ENCODE assay signal across 8 mouse cellular contexts in the genomic region with DNA sequence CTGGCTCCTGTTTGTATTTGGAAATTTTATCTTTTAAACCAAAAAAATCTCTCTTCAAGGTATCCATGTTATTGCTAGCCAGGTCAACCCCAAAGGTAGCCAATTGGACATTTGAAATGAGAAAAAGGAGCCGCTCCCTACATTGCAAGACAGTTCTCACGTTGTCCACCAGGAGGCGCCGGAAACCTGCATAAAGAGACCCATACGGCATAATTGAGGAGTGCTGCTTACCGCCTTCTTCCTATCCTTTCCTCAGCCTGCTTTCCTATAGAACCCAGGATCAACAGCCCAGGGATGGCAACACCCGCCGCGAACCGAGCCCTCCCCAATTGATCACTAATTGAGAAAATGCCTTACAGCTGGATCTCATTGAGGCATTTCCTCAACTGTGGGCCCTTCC. TPM values are rescaled to one million over a fixed set of nuclear protein-coding genes. Genes with fewer than 3 reads are reported as not detected.
DNase-seq lines count a peak whose midpoint lies in the region; ATAC-seq and TF ChIP-seq lines count a peak whose summit lies in the region.

No protein-coding gene starts in this region.

- no peaks in the 10 kb centered on the region for H3K9me3 ChIP-seq in heart, embryonic 10.5 days
- H3K9me3 ChIP-seq in lung, postnatal 0 days (ENCODE audit: low read length): no peaks in the 10 kb centered on the region

- TF ChIP-seq EP300 in lung, postnatal 0 days (IDR thresholded peaks at IDR 0.05): 0 out of 2 replicates have a peak, but pooled peaks have one; percentile 14

- DNase-seq in MEL-GATA-1-ER (ENCODE audit: extremely low read depth, low read depth): peak; percentile 65
- DNase-seq in brain, embryonic 14.5 days (ENCODE audit: low read depth): peak; percentile 87
- DNase-seq in heart, embryonic 10.5 days (ENCODE audit: low spot score): peak; percentile 91
- DNase-seq in layer of hippocampus, adult 11-12 months (ENCODE audit: low spot score): peak; percentile 91
- peak; percentile 86 for DNase-seq in lung, postnatal 0 days (ENCODE audit: low spot score)
- peak; percentile 86 for DNase-seq in right cerebral cortex, postnatal 14 days
- peak; percentile 88 for DNase-seq in urinary bladder, postnatal 25 days (ENCODE audit: low spot score)

- no peak; the same call in 1 of the 2 replicates for ATAC-seq in lung, postnatal 0 days

- peaks cover 4% of the 10 kb centered on the region; the same call in 1 of the 2 replicates for H3K27me3 ChIP-seq in heart, embryonic 10.5 days (ENCODE audit: insufficient read depth, poor library complexity, severe bottlenecking)
- no peaks in the 10 kb centered on the region for H3K27me3 ChIP-seq in lung, postnatal 0 days (replicated peaks; ENCODE audit: insufficient read depth, low read length)

- no peaks in the 10 kb centered on the region for H3K4me1 ChIP-seq in embryonic fibroblast, embryonic 13.5 days (ENCODE audit: control insufficient read depth, insufficient read depth, low read length)
- H3K4me1 ChIP-seq in heart, embryonic 10.5 days: peaks cover 16% of the 10 kb centered on the region
- H3K4me1 ChIP-seq in lung, postnatal 0 days (ENCODE audit: insufficient read depth, low read depth, low read length): peaks cover 4% of the 10 kb centered on the region; the same call in 1 of the 2 replicates

- no peak overlapping the region for H3K4me3 ChIP-seq in embryonic fibroblast, embryonic 13.5 days (ENCODE audit: insufficient read depth, low read length)
- peak overlapping the region; percentile 12; the same call in 1 of the 2 replicates for H3K4me3 ChIP-seq in heart, embryonic 10.5 days
- H3K4me3 ChIP-seq in lung, postnatal 0 days (ENCODE audit: low read depth, low read length): no peak overlapping the region

- H3K27ac ChIP-seq in embryonic fibroblast, embryonic 13.5 days (ENCODE audit: insufficient read depth, low read length): no peak overlapping the region
- no peak overlapping the region for H3K27ac ChIP-seq in heart, embryonic 10.5 days
- no peak overlapping the region for H3K27ac ChIP-seq in lung, postnatal 0 days (ENCODE audit: low read length)

- no peaks in the 10 kb centered on the region for H3K36me3 ChIP-seq in heart, embryonic 10.5 days
- H3K36me3 ChIP-seq in lung, postnatal 0 days (ENCODE audit: insufficient read depth, low read length): no peaks in the 10 kb centered on the region

- no peak for TF ChIP-seq POLR2A in brain, embryonic 14.5 days (IDR thresholded peaks at IDR 0.05; ENCODE audit: borderline replicate concordance, extremely low read depth, insufficient read depth, insufficient read length, poor library complexity, severe bottlenecking)
- no peak for TF ChIP-seq POLR2A in embryonic fibroblast, embryonic 13.5 days (IDR thresholded peaks at IDR 0.05; ENCODE audit: low read depth, low read length)

- TF ChIP-seq CTCF in brain, embryonic 14.5 days (IDR thresholded peaks at IDR 0.05; ENCODE audit: borderline replicate concordance, extremely low read depth, insufficient read depth, insufficient read length): peak; percentile 94
- peak; percentile 72 for TF ChIP-seq CTCF in embryonic fibroblast, embryonic 13.5 days (IDR thresholded peaks at IDR 0.05; ENCODE audit: borderline replicate concordance, insufficient read depth, low read length)
- peak; percentile 95 for TF ChIP-seq CTCF in lung, postnatal 0 days (IDR thresholded peaks at IDR 0.05)

- no peak overlapping the region for H3K9ac ChIP-seq in lung, postnatal 0 days (replicated peaks; ENCODE audit: low read depth)

- H3K4me2 ChIP-seq in lung, postnatal 0 days (replicated peaks; ENCODE audit: low read depth, low read length): no peak overlapping the region

- WGBS in heart, embryonic 10.5 days: 1% methylated on average over 10 of the region's 10 CpGs
- under 1% methylated on average over 10 of the region's 10 CpGs for WGBS in lung, postnatal 0 days

RNA-seq across cellular contexts. Expression of a gene that starts 16.2 kb away (rescaled TPM):
- 2.0 and 3.7 TPM in 2 replicates for polyA plus RNA-seq in brain, embryonic 14.5 days (2012; rRNA removed)
- 0.25 TPM in 1 of 2 replicates, not detected in the other for polyA plus RNA-seq in embryonic fibroblast, embryonic 13.5 days (2011; ENCODE audit: insufficient read length, low read depth, missing spikeins)
- polyA plus RNA-seq in heart, embryonic 10.5 days (2016; fragmentation: Nextera tagmentation; extraction: Ambion mirVana): 83.2 and 193 TPM in 2 replicates
- 353 and 389 TPM in 2 replicates for polyA plus RNA-seq in lung, postnatal 0 days (2015; fragmentation: Nextera tagmentation; extraction: Ambion mirVana)

RNA-seq across cellular contexts. Expression of a gene that starts 34.0 kb away (rescaled TPM):
- polyA plus RNA-seq in brain, embryonic 14.5 days (2012; rRNA removed): 0.03 TPM in 1 of 2 replicates, not detected in the other
- not detected in 2 replicates for polyA plus RNA-seq in embryonic fibroblast, embryonic 13.5 days (2011; ENCODE audit: insufficient read length, low read depth, missing spikeins)
- not detected in 2 replicates for polyA plus RNA-seq in heart, embryonic 10.5 days (2016; fragmentation: Nextera tagmentation; extraction: Ambion mirVana)
- polyA plus RNA-seq in lung, postnatal 0 days (2015; fragmentation: Nextera tagmentation; extraction: Ambion mirVana): 0.08 and 0.20 TPM in 2 replicates

RNA-seq across cellular contexts. Expression of a gene that starts 39.9 kb away (rescaled TPM):
- 1.9 and 3.9 TPM in 2 replicates for polyA plus RNA-seq in brain, embryonic 14.5 days (2012; rRNA removed)
- 1.6 and 8.2 TPM in 2 replicates for polyA plus RNA-seq in embryonic fibroblast, embryonic 13.5 days (2011; ENCODE audit: insufficient read length, low read depth, missing spikeins)
- 78.5 and 184 TPM in 2 replicates for polyA plus RNA-seq in heart, embryonic 10.5 days (2016; fragmentation: Nextera tagmentation; extraction: Ambion mirVana)
- polyA plus RNA-seq in lung, postnatal 0 days (2015; fragmentation: Nextera tagmentation; extraction: Ambion mirVana): 235 and 248 TPM in 2 replicates

RNA-seq across cellular contexts. Expression of a gene that starts 48.0 kb away (rescaled TPM):
- 0.10 and 0.23 TPM in 2 replicates for polyA plus RNA-seq in brain, embryonic 14.5 days (2012; rRNA removed)
- not detected in 2 replicates for polyA plus RNA-seq in embryonic fibroblast, embryonic 13.5 days (2011; ENCODE audit: insufficient read length, low read depth, missing spikeins)
- polyA plus RNA-seq in heart, embryonic 10.5 days (2016; fragmentation: Nextera tagmentation; extraction: Ambion mirVana): 1.8 TPM in 2 replicates
- polyA plus RNA-seq in lung, postnatal 0 days (2015; fragmentation: Nextera tagmentation; extraction: Ambion mirVana): 1.0 and 1.4 TPM in 2 replicates

Comparison
In these comparisons a context has a peak if more than half of its experiments do, and no peak if none do; other contexts are left out.
1. RNA of a gene that starts 16.2 kb away (polyA plus RNA-seq): 353 to 389 TPM in lung, postnatal 0 days and 83.2 to 193 TPM in heart, embryonic 10.5 days; 2.0 to 3.7 TPM in brain, embryonic 14.5 days and 0.25 TPM in embryonic fibroblast, embryonic 13.5 days; every median in the first group is over 10 times any median in the second.
2. Peak in every context shown above with its lines, with median percentiles within 50 percentile points of each other: DNase-seq and CTCF ChIP-seq.